Comparison of ENCODE assay signal across 19 mouse cellular contexts in genomic region chr19:57900037-57900436, GRCm38 (mm10).
DNase-seq lines count a peak whose midpoint lies in the region; ATAC-seq lines count a peak whose summit lies in the region.
"Had no signal": no experiment of that assay in that cellular context is flagged by ENCODE, and none has a peak within 500 bp of the region (broad histone marks: within the 10 kb centered on the region; RNA-seq: fewer than 3 reads in every experiment).

No protein-coding gene starts in this region.

- WGBS in embryonic facial prominence, embryonic 11.5 days = 78% methylated on average over 1 of the region's 1 CpGs
- 80% methylated on average over 1 of the region's 1 CpGs for WGBS in embryonic facial prominence, embryonic 10.5 days
- 74% methylated on average over 1 of the region's 1 CpGs for WGBS in midbrain, embryonic 14.5 days
- 79% methylated on average over 1 of the region's 1 CpGs for WGBS in midbrain, embryonic 15.5 days

- H3K9ac ChIP-seq in embryonic facial prominence, embryonic 11.5 days (replicated peaks; ENCODE audit: low read length) = no peak overlapping the region
- no peak overlapping the region for H3K9ac ChIP-seq in midbrain, embryonic 14.5 days (replicated peaks; ENCODE audit: low read length)
- H3K9ac ChIP-seq in midbrain, embryonic 15.5 days = no peak overlapping the region
- H3K9ac ChIP-seq: embryonic facial prominence, embryonic 12.5 days; limb, embryonic 15.5 days; neural tube, embryonic 13.5 days; stomach, embryonic 15.5 days had no signal

- H3K27me3 ChIP-seq in embryonic facial prominence, embryonic 11.5 days (ENCODE audit: control insufficient read depth, insufficient read depth, low read length) = no peaks in the 10 kb centered on the region
- no peaks in the 10 kb centered on the region for H3K27me3 ChIP-seq in embryonic facial prominence, embryonic 10.5 days (replicated peaks; ENCODE audit: low read depth, poor library complexity, severe bottlenecking)
- no peaks in the 10 kb centered on the region for H3K27me3 ChIP-seq in midbrain, embryonic 14.5 days (ENCODE audit: control insufficient read depth, insufficient read depth, low read length)
- no peaks in the 10 kb centered on the region for H3K27me3 ChIP-seq in midbrain, embryonic 15.5 days (replicated peaks)
- H3K27me3 ChIP-seq: embryonic facial prominence, embryonic 12.5 days; limb, embryonic 15.5 days; neural tube, embryonic 13.5 days; stomach, embryonic 15.5 days had no signal

- H3K4me1 ChIP-seq in embryonic facial prominence, embryonic 11.5 days (ENCODE audit: control insufficient read depth, insufficient read depth, low read length) = no peaks in the 10 kb centered on the region
- H3K4me1 ChIP-seq in embryonic facial prominence, embryonic 10.5 days = no peaks in the 10 kb centered on the region
- no peaks in the 10 kb centered on the region for H3K4me1 ChIP-seq in midbrain, embryonic 14.5 days (ENCODE audit: control insufficient read depth, insufficient read depth, low read length)
- no peaks in the 10 kb centered on the region for H3K4me1 ChIP-seq in midbrain, embryonic 15.5 days
- H3K4me1 ChIP-seq: embryonic facial prominence, embryonic 12.5 days; forebrain, embryonic 10.5 days; limb, embryonic 15.5 days; neural tube, embryonic 13.5 days; stomach, embryonic 15.5 days had no signal

- H3K9me3 ChIP-seq in embryonic facial prominence, embryonic 11.5 days (replicated peaks; ENCODE audit: control insufficient read depth, low read length) = no peaks in the 10 kb centered on the region
- no peaks in the 10 kb centered on the region for H3K9me3 ChIP-seq in embryonic facial prominence, embryonic 10.5 days
- H3K9me3 ChIP-seq in midbrain, embryonic 14.5 days (ENCODE audit: control insufficient read depth, low read length) = no peaks in the 10 kb centered on the region
- H3K9me3 ChIP-seq in midbrain, embryonic 15.5 days = no peaks in the 10 kb centered on the region
- H3K9me3 ChIP-seq: embryonic facial prominence, embryonic 12.5 days; forebrain, embryonic 10.5 days; limb, embryonic 15.5 days; neural tube, embryonic 13.5 days; stomach, embryonic 15.5 days had no signal

- no peak overlapping the region for H3K4me2 ChIP-seq in embryonic facial prominence, embryonic 11.5 days (ENCODE audit: low read depth, low read length)
- H3K4me2 ChIP-seq in midbrain, embryonic 14.5 days (ENCODE audit: low read length) = no peak overlapping the region
- H3K4me2 ChIP-seq in midbrain, embryonic 15.5 days = no peak overlapping the region
- H3K4me2 ChIP-seq: embryonic facial prominence, embryonic 12.5 days; limb, embryonic 15.5 days; neural tube, embryonic 13.5 days; stomach, embryonic 15.5 days had no signal

- peak; percentile 35 for DNase-seq in embryonic facial prominence, embryonic 11.5 days (ENCODE audit: low spot score)
- DNase-seq in embryonic facial prominence, embryonic 10.5 days (ENCODE audit: low spot score) = no peak
- peak; percentile 32 for DNase-seq in layer of hippocampus, adult 11-12 months (ENCODE audit: low spot score)
- no peak for DNase-seq in layer of hippocampus, postnatal 25 days (ENCODE audit: extremely low spot score in 1 of 2, low spot score in 1 of 2)
- peak; percentile 60 for DNase-seq in midbrain, embryonic 14.5 days
- no peak for DNase-seq in adrenal gland, postnatal 36 days
- DNase-seq: B cell, adult 2 months; cerebellum, adult 9-11 months; heart, postnatal 36 days; kidney, postnatal 14 days; lung, postnatal 14 days; thymus, postnatal 25 days had no signal

- H3K4me3 ChIP-seq in embryonic facial prominence, embryonic 11.5 days (ENCODE audit: low read depth, low read length) = no peak overlapping the region
- H3K4me3 ChIP-seq in embryonic facial prominence, embryonic 10.5 days = no peak overlapping the region
- no peak overlapping the region for H3K4me3 ChIP-seq in midbrain, embryonic 14.5 days (replicated peaks; ENCODE audit: low read depth, low read length)
- H3K4me3 ChIP-seq in midbrain, embryonic 15.5 days = no peak overlapping the region
- H3K4me3 ChIP-seq: embryonic facial prominence, embryonic 12.5 days; forebrain, embryonic 10.5 days; limb, embryonic 15.5 days; neural tube, embryonic 13.5 days; stomach, embryonic 15.5 days had no signal

- no peaks in the 10 kb centered on the region for H3K36me3 ChIP-seq in embryonic facial prominence, embryonic 11.5 days (replicated peaks; ENCODE audit: control insufficient read depth, insufficient read depth, low read depth, low read length)
- no peaks in the 10 kb centered on the region for H3K36me3 ChIP-seq in embryonic facial prominence, embryonic 10.5 days (replicated peaks)
- no peaks in the 10 kb centered on the region for H3K36me3 ChIP-seq in midbrain, embryonic 14.5 days (ENCODE audit: control insufficient read depth, insufficient read depth, low read length)
- H3K36me3 ChIP-seq in midbrain, embryonic 15.5 days (replicated peaks) = no peaks in the 10 kb centered on the region
- H3K36me3 ChIP-seq: embryonic facial prominence, embryonic 12.5 days; forebrain, embryonic 10.5 days; limb, embryonic 15.5 days; neural tube, embryonic 13.5 days; stomach, embryonic 15.5 days had no signal

- H3K27ac ChIP-seq in embryonic facial prominence, embryonic 11.5 days (replicated peaks; ENCODE audit: low read depth, low read length) = no peak overlapping the region
- no peak overlapping the region for H3K27ac ChIP-seq in embryonic facial prominence, embryonic 10.5 days (replicated peaks)
- H3K27ac ChIP-seq in midbrain, embryonic 14.5 days (replicated peaks; ENCODE audit: low read depth, low read length) = no peak overlapping the region
- H3K27ac ChIP-seq in midbrain, embryonic 15.5 days = no peak overlapping the region
- H3K27ac ChIP-seq: embryonic facial prominence, embryonic 12.5 days; forebrain, embryonic 10.5 days; limb, embryonic 15.5 days; neural tube, embryonic 13.5 days; stomach, embryonic 15.5 days had no signal

- no peak for ATAC-seq in embryonic facial prominence, embryonic 11.5 days (replicated peaks; ENCODE audit: insufficient number of reproducible peaks, low FRiP score, low TSS enrichment, low read depth)
- no peak for ATAC-seq in midbrain, embryonic 14.5 days (ENCODE audit: low FRiP score, low TSS enrichment)
- ATAC-seq in midbrain, embryonic 15.5 days (replicated peaks) = no peak
- ATAC-seq in megakaryocyte progenitor cell, adult 5-6 weeks (replicated peaks; ENCODE audit: poor library complexity) = no peak

Comparison
In these comparisons a context has a peak if more than half of its experiments do, and no peak if none do; other contexts are left out.
1. DNase-seq: peak in embryonic facial prominence, embryonic 11.5 days (single experiment), layer of hippocampus, adult 11-12 months (single experiment) and midbrain, embryonic 14.5 days (single experiment); none in embryonic facial prominence, embryonic 10.5 days (single experiment), layer of hippocampus, postnatal 25 days (0 of 2) and adrenal gland, postnatal 36 days (0 of 2).